Mouse (Mus musculus): ENCODE results near the gene Rcn3.

- TF ChIP-seq POLR2A (IDR thresholded peaks at IDR 0.05; ENCODE audit: control insufficient read depth, low read depth, low read length) (no peak), CTCF (IDR thresholded peaks at IDR 0.05; ENCODE audit: control insufficient read depth, insufficient read depth, insufficient replicate concordance, low read depth, low read length) (no peak)
Observed at GRCm38 (mm10) chr7:45053117-45053930, 38.7 kb downstream of the Rcn3 start.

Data from testis, adult 2 months (tissue).